Mouse (Mus musculus) adrenal gland, adult (tissue): Measurements from ENCODE around the gene Zfp365.

Source experiments
- DNase-seq, 2 experiments: peaks; one replicate each; pipeline ENCODE4 v3.0.0; 2022 to 2023; ENCODE audit warnings: low spot score in 1 of 2; ENCODE audit not compliant: inconsistent age in 2 of 2

The Zfp365 gene

DNA sequence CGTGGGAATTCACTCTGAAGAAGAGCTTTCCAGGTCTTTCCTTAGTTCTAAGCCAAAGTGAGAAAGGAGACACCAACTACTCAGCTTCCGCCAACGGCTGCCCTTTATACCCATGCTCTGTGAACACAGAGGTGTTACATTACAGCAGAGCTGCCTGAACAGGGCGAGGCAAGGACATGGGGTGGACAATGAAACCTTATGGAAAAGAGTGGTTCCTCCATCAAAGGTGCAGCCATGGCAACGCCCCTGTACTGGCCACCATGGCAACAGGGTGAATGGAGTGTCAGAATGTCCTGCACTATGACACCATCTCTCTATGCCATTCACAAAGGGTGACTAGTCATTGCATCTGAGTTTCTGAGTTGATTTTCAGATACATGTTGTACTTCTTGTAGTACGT lies 61.4 kb downstream of the Zfp365 start:
- no peak for DNase-seq

DNA sequence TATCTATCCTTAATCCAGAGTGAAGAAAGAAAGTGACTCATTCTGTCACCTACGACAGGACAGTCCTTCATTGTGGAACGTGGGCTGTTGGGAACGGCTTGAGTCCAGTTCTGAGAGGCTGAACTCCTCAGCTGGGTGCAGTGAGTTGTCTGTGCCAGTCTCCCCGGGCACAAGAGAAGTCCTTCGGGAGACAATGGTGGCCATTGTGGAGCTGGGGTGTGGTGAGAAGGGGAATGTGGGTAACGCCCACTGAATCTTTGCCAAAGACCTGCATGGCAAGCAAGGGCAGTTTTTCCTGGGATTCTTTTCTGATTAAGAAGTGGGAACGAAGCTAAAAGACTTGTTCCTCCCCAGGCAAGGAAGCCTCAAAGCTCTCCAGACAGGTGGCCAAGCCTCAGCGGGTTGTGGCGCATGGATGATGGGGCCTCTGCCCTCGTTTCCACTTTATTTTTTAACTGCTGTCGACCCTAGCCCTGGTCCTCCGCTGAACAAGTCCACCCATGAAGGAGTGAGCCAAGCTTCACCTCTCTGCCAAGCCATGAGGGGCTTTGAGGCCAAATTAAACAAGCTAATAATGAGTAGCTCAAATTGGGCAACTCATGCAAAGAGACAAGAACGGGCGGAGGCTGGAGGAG lies 66.3 kb downstream of the Zfp365 start:
- DNase-seq: no peak

DNA sequence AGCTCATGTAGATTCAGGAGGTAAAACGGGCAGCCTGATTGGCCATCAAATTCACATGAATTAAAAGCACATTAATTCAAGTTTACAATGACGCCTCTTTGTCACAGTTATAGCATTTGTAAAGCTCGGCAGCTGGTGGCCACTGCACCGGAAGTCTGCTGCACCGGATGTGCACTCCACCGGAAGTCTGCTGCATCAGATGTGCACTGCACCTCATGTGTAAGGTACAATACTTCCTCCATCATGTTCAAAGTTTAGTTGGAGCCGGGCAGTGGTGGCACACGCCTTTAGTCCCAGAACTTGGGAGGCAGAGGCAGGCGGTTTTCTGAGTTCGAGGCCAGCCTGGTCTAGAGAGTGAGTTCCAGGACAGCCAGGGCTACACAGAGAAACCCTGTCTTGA lies 70.9 kb downstream of the Zfp365 start:
- DNase-seq: no peak

DNA sequence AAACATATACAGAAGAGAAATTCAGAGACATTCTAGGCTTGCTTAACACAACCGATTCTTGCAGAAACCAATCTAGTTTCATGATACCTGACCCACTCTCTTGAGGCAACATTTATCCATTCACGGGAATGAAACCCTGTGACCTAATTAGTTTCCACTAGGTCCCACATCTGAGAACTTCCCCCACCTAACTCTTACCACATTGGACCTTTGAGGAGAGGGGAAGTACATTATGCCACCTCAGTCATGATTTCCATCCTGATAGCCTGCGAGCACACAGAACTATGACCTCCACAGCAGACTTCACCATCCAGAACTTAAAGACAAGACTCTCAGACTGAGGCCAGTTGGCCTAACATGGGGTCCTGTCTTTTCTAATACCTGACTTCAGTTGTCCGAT lies 71.7 kb downstream of the Zfp365 start:
- DNase-seq: no peak

DNA sequence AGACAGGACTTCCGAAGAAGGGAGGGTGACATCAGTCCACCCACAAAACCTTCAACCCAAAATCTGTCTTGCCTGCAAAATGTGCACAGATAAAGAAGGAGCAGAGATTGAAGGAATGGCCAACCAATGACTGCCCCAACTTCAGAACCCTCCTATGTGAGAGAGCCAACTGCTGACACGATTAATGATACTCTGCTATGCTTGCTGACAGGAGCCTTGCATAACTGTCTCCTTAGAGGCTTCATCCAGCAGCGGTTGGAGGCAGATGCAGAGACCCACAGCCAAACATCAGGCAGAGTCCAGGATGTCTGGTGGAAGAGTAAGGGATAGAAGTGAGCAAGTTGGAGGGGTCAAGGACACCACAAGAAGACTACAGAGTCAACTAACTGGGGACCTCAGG lies 73.3 kb downstream of the Zfp365 start:
- DNase-seq: no peak

DNA sequence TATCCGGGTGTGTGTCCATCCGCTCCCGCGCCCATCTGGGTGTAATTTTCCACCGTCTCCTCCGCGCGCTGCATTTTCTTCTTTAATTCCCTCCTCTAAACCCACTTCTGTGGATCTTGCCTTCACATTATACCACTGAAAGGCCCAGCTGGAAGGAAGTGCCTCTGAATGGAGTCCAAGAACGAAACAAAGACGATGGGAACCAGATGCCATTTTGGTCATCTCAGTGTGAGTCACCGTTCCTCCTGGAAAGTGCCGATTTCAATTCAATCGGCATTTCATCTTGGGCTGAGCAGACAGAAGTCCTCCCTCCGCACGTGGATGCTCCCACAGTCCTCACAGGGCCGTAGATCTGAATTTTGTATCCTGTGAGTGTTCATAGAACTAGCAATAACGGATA lies 76.0 kb downstream of the Zfp365 start:
- DNase-seq: no peak
